ENCODE assay signal across 19 mouse cellular contexts in genomic region chr11:109857086-109857485, GRCm38 (mm10). TPM values are rescaled to one million over a fixed set of nuclear protein-coding genes. Genes with fewer than 3 reads are reported as not detected.
DNase-seq lines count a peak whose midpoint lies in the region; ATAC-seq lines count a peak whose summit lies in the region.
"Had no signal": no experiment of that assay in that cellular context is flagged by ENCODE, and none has a peak within 500 bp of the region (broad histone marks: within the 10 kb centered on the region; RNA-seq: fewer than 3 reads in every experiment).

No protein-coding gene starts in this region.

- DNase-seq in frontal cortex, postnatal 25 days (ENCODE audit: low spot score in 2 of 2), result no peak
- DNase-seq in ovary, adult 18-20 months (ENCODE audit: low spot score), result peak; percentile 21
- DNase-seq in ovary, postnatal 10 days (ENCODE audit: low spot score), result no peak
- peak; percentile 69 to 76 for DNase-seq in adrenal gland, postnatal 36 days
- DNase-seq in spleen, postnatal 14 days (ENCODE audit: low spot score in 2 of 2), result no peak
- DNase-seq in embryo, embryonic 10.5 days (ENCODE audit: low spot score), result no peak
- DNase-seq in frontal cortex, postnatal 10 days (ENCODE audit: low spot score in 2 of 2), result no peak
- DNase-seq: cerebellum, adult 18-20 months; heart, postnatal 10 days; liver, embryonic 13.5 days; midbrain, embryonic 14.5 days; spleen, adult 18-20 months; thymus, adult 2 months had no signal

- peak; percentile 31; the same call in 1 of the 2 replicates for ATAC-seq in frontal cortex, adult (ENCODE audit: low TSS enrichment)
- ATAC-seq: inflammation-experienced regulatory T-cells, adult 6 months had no signal

RNA-seq across cellular contexts. Expression of gene 1700012B07Rik, which starts 29.2 kb away (rescaled TPM):
- total RNA-seq in adrenal gland, postnatal 36 days (2021), result not detected
- total RNA-seq: common myeloid progenitor, adult 5-6 weeks; gastrocnemius, postnatal 4 days; heart, postnatal 10 days; layer of hippocampus, adult 2 months; left cerebral cortex, adult 2 months had no signal

Comparison
In these comparisons a context has a peak if more than half of its experiments do, and no peak if none do; other contexts are left out.
1. DNase-seq: peak in ovary, adult 18-20 months (single experiment) and adrenal gland, postnatal 36 days (2 of 2); none in frontal cortex, postnatal 25 days (0 of 2), ovary, postnatal 10 days (single experiment), spleen, postnatal 14 days (0 of 2), embryo, embryonic 10.5 days (single experiment) and frontal cortex, postnatal 10 days (0 of 2).